Mouse (Mus musculus): ENCODE measurements around the gene Ywhab.

Gene Ywhab

DNA sequence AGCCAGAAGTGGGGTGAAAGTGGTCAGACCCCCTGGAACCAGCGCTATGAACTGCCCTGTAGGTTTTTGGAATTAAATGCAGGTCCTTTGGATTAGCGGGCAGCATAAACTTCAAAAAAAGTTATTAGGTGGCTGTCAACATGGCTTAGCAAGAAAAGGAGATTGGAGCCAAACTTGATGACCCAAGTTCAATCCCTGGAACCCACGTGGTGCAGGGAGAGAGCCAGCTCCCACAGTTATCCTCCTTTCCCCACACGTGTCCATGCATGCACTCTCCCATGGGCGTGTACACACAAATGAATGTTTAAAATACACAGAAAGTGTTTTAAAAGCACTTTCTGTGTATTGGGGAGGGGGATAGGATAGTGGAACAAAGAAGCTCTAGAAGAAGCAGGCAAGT is 15.7 kb downstream of the Ywhab start:
- no peak for DNase-seq

DNA sequence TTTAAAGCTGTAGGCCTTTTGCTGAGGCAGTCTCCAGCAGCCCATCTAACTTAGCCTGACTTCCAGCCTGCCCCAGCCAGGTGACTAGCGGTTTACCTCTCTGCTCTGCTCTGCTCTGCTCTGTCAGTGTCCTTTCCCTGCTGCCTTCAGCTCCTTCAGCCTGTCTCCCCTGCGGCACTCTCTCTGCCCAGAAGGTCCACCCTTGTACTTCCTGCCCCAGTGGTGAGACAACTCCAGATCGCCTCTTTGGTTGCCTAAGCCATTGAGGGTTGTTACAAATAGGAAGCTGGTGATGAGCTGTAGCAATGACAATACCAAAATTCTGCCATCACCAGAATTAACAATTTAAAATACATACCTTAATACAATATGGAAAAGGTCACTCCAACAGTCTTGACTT is 16.2 kb downstream of the Ywhab start:
- DNase-seq, result no peak

DNA sequence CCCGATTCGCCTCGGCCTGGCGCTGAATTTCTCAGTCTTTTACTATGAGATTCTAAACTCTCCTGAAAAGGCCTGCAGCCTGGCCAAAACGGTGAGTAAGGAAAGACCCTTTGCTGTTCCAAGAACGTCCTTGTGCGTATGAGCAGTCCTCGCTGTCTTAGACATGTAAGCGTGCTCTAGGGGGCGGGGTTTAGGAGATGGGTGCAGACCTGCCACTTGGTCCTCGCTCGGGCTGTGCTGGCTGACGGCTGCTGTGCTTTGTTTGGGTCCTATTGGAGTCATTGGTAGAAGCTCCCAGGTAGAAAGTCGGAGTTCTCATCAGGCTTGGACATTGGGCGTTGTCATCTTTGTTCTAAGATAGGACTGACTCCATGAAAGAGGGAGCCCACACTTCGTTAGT is 20.5 kb downstream of the Ywhab start:
- no peak for DNase-seq

DNA sequence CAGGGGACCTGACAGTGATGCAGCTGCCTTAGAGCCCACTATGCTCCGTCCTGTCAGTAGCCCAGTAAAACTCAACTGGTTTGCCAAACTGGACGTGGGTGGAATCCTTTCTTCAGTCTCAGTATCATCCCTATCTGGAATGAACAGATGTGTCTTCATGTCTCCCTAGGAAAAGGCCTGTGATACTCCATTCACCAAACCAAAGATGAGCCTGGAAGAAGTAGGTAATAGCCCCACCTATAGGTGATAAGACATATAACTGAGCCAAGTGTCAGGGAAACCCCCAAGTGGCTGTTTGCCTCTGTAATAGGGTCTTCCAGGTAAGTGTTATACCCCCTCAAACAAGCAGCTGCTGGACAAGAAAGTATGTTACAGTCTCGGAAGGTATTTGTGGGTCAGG is 24.1 kb downstream of the Ywhab start:
- no peak for DNase-seq

DNA sequence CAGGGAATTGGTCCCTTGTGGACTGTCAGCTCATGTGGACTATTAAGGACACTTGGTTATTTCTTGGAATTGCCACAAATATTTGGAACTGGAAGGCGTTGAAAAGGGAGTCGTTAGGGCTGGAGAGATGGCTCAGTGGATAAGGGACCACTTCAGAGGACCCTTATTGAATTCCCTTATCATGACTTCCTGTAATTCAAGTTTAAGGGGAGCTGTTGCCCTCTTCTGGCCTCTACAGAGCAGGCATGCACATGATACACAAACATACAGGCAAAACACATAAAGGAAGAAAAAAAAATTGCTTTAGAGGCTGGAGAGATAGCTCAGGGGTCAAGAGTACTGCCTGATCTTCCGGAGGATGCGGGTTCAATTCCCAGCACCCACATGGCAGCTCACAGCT is 25.2 kb downstream of the Ywhab start:
- no peak for DNase-seq

DNA sequence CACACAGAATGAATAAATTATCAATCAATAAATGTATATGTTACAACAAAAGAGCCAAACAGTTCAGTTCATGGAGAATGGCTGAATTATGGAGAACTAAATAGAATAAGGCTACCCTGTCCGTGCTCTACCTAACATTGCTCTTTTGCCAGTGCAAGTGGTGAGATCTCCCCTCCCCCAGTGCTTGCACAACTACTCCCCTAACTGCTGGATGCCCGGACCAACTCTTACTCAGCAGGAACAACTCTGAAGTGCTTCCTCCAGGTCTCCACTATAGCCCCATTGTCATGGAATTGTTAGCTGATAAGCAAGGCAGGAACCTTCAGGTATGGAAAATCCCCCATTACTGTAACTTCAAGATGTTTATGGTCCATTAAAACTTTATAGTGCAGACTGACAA is 27.3 kb downstream of the Ywhab start:
- no peak for DNase-seq

DNA sequence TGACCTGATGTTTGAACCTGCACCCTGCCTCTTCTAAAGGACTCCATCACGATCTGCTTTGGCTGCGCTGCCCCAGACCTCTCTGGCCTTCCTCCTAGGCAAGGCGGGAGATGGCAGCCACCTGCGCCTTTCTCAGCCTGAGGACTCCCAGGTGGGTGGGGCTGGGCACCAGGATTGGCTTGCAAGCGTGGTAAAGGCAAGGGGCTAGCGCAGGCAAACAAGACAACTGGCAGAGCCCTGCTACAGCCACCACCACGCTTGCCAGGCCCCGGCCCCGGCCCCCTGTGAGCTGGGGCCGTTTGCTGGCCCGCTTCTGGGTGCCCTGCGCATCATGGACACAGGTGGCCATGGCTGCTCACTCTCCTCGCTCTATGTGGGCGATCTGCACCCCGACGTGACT is 30.4 kb downstream of the Ywhab start, which contains the start of gene Pabpc1l:
Gene Pabpc1l, plus strand, starts transcription at position 301 of the 400 bp plus-strand sequence.
- DNase-seq, result no peak

DNA sequence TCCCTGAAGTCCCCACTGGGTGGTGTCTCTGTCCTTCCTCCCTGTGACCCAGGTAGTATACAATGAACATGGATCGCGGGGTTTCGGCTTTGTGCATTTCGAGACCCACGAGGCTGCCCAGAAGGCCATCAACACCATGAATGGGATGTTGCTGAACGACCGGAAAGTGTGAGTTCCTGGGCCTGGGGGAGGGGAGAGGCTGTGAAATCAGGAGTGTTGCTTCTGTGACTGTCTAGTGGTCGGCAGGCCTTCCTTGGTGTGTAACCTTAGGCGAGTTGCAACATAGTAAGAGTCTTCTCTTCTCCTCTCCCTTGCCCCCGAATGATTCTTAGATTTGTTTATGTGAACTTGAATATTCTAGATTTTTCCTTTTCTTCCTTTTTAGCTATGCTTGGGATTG is 36.4 kb downstream of the Ywhab start:
- no peak for DNase-seq

DNA sequence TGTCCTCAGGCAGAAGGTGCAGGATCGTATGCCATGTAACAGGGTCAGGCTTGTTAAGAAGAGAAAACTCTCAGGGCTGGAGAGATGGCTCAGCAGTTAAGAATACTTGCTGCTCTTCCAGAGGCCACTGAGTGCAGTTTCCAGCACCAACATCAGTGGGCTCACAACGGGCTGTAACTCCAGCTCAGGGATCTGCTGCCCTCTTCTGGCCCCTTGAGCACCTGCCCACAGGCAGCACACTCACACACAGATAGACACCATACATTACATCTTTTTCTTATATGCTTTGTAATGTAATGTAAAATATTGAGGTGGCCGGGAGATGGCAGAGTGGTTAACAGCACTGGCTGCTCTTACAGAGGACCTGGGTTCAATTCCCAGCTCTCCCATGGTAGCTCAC is 38.2 kb downstream of the Ywhab start:
- DNase-seq, result no peak

DNA sequence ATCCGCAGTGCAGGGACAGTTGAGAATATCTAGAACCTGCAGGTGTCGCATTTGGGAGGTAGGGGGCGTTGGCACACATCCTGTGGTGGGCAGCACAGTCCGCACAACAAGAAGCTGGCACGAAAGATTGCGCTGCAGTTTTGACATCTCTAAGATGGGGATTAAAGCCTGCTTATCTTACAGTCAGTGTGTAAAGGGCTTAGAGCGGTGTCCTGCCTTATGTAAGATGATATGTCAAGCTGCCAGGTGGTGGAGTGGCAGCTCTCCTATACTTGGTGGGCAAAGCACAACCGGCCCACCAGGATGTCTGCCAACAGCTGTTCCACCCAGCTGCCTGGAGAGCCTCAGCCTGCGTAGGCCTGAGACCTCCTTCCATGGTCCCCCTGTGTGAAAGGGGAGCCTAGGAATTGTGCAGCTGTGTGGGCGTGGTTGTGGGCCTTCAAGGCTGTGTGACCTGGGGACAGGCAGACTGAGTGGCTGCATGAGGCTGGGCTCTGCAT is 41.8 kb downstream of the Ywhab start:
- DNase-seq, result no peak

DNA sequence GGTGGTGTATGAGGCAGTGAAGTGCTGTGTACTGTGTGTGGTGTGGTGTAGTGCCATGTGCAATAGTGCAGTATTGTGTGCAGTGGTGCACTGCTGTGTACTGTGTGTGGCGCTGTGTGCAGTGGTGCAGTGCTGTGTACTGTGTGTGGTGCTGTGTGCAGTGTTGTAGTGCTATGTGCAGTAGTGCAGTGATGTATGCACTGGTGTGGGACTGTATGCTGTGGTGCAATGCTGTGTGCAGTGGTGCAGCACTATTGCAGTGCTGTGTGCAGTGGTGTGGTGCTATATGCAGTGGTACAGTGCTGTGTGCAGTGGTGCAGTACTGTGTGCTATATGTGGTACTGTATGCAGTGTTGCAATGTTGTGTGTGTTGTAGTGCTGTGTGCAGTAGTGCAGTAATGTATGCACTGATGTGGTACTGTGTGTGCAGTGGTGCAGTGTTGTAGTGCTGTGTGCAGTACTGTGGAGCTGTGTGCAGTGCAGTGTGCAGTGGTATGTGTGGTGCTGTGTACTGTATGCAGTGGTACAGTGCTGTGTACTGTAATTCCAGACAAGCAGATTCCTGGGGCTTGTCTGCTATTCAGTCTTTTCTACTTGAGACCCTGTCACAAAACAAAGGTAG is 43.8 kb downstream of the Ywhab start:
- DNase-seq, result no peak

DNA sequence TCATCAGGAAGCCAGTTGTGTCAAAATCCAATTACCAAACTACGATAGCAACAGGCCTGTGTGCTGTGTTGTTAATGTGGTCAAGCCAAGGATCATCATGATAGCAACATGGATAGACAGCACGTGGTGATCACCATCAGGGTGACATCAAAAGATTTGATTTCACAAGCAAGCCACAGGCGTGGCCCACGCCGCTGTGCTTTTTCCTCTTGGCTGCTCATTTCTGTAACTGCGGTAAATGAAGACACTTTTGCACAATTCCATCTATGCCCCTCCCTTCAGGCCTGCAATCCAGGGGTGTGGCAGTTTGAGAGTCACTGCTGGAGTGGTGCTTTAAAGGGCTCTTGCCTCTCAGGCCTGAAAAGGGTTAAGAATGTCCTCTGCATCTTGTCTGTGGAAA is 46.2 kb downstream of the Ywhab start:
- DNase-seq, result no peak

DNA sequence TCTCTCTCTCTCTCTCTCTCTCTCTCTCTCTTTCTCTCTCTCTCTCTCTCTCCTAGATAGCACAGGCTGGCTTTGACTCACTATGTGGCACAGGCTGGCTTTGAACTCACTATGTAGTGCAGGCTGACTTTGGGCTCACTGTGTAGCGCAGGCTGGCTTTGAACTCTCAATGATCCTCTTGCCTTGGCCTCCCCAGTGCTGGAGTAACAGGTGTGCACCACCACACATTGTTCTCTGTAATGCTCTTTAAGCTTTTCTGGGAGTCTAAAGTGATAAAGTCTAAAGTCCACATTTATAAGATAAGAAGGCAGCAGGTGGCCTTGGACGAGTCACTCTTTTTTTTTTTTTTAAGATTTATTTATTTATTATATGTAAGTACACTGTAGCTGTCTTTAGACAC is 46.8 kb downstream of the Ywhab start:
- DNase-seq, result no peak

DNA sequence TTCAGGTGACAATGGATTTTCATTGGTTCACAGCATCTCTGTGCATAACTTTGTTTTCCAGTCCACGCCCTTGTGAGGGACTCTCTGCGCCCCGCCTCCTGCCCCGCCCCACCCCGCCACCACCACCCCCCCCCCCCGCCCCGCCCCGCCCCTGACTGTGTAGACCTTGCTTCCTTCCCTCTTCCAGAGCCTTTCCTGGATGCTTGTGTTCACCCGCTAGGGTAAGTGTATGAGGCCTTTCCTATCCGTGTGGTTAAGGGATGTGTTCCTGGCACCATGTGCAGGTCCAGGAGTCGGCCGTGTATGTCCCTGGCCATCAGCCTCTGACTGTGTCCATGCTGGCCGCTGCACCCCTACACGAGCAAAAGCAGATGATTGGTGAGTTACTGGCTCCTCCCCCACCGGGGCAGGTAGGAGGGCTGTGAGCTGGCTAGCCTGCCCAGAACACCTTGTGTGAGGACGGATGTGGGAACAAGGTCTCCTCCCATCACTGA is 52.5 kb downstream of the Ywhab start:
- no peak for DNase-seq

DNA sequence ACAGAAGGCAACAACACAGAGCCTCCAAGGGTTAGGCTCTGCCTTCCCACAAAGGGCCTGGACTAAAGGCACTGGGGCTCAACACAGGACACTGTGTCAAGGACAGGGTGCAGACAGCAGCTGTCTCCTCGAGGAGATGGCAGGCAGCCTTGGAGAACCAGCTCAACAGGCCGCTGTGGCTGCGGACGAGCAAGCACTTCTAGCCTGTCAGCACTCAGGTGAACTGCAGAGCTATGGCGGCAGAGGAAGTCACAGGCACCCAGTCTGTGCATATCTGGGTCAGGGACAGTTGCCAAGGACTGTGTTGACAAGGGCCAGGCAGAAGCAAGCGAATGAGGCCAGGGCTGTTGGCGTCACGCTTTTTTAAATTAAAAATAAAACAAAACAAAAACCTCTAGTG is 59.0 kb downstream of the Ywhab start:
- DNase-seq, result no peak

DNA sequence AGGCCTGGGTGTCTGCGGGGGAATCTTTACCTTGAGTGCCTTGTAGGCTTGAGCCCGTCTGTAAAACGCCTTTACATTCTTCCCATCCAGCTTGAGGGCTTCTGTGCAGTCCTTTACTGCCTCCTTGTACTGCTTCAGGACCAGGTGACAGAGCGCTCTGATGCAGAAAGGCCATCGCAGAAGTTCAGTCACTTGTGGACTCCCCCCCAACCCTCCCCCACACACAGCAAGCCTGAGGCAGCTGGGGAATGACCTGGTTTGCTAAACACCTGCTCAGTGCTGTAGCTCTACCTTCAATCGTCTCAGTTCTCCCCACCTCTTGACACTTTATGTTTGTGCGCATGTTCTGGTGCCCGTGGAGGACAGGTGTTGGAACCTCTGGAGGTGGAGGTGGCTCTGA is 59.9 kb downstream of the Ywhab start:
- no peak for DNase-seq

DNA sequence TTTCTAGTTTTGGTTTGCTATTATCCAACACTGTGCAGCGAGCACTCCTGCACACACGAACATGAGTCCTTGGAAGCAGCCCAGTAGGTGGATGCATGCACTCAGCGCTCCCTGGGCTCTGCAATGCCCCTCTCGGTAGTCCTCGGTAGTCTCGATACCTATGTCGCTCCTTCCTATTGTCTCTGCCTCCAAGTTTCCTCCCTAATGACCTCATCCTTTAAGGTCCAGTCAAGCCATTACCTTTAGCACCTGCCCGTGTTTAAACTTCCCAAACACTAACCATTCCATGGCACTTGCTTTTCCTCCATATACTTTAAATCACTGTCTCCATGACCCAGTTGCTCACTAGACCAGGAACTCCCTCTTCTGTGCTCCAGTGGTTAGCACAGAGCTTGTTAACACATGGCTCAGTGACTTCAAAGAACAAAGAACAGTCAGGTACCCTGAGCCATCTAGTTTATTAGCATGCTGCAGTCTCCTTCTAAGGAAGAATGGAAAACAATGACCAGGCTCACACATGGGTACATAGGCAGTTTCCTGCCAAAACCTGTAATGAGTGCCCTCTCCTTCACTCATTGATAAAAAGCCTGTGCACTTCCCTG is 65.0 kb downstream of the Ywhab start:
- DNase-seq, result no peak
